Mouse (Mus musculus) neural tube, embryonic 12.5 days (tissue): ENCODE measurements around the gene Mbd3. TPM values are rescaled to one million over a fixed set of nuclear protein-coding genes. Genes with fewer than 3 reads are reported as not detected.

ENCODE experiments used
- ATAC-seq: fragments of 200-750 bp; cut with Nextera tagmentation; 2 replicates; pipeline ENCODE4 v1.8.0; 2017; ENCODE audit warnings: low read depth, mild to moderate bottlenecking, moderate TSS enrichment, moderate library complexity; ENCODE audit not compliant: low FRiP score
- H3K27ac ChIP-seq: fragments of 300-500 bp; sonication (generic); 2 replicates; pipeline ENCODE4 v1.5.1; 2016
- H3K27me3 ChIP-seq: fragments of 300-500 bp; sonication (generic); replicated peaks from 2 replicates; pipeline ENCODE4 v1.6.1; 2016; ENCODE audit warnings: mild to moderate bottlenecking
- H3K36me3 ChIP-seq: fragments of 300-500 bp; sonication (generic); 2 replicates; pipeline ENCODE4 v1.6.1; 2016; ENCODE audit warnings: mild to moderate bottlenecking
- H3K4me1 ChIP-seq: fragments of 300-500 bp; sonication (generic); 2 replicates; pipeline ENCODE4 v1.6.1; 2016
- H3K4me2 ChIP-seq: fragments of 300-500 bp; sonication (generic); replicated peaks from 2 replicates; pipeline ENCODE4 v1.6.1; 2016; ENCODE audit warnings: mild to moderate bottlenecking
- H3K4me3 ChIP-seq: fragments of 300-500 bp; sonication (generic); 2 replicates; pipeline ENCODE4 v1.5.1; 2016
- H3K9ac ChIP-seq: fragments of 300-500 bp; sonication (generic); 2 replicates; pipeline ENCODE4 v1.6.1; 2016; ENCODE audit warnings: mild to moderate bottlenecking
- H3K9me3 ChIP-seq: fragments of 300-500 bp; sonication (generic); 2 replicates; pipeline ENCODE4 v1.6.1; 2016; ENCODE audit warnings: mild to moderate bottlenecking
- WGBS: fragments of 180-500 bp; shearing (Covaris S2); methylation state at CpG from one replicate; pipeline ENCODE4 v1.1.7; 2016; 5-methylcytosine and 5-hydroxymethylcytosine counted together
- polyA plus RNA-seq: library from polyadenylated mRNA; unstranded; fragments of >200 nt; fragmentation: Nextera tagmentation; extraction: Ambion mirVana; gene quantifications from 2 replicates; pipeline ENCODE4 v1.2.1, GENCODE M21; 2016

The Mbd3 gene
- polyA plus RNA-seq, 1 experiment from 2014 or later: 304 TPM

- no peak overlapping the region for H3K4me2 ChIP-seq
- WGBS: 94% methylated on average over 8 of the region's 8 CpGs
- no peak overlapping the region for H3K27ac ChIP-seq
- H3K9ac ChIP-seq: no peak overlapping the region
- no peak overlapping the region for H3K4me3 ChIP-seq
- H3K27me3 ChIP-seq: no peaks in the 10 kb centered on the region
- peaks cover 84% of the 10 kb centered on the region for H3K36me3 ChIP-seq
- ATAC-seq: no peak
- peaks cover 8% of the 10 kb centered on the region; the same call in 1 of the 2 replicates for H3K9me3 ChIP-seq
- peaks cover 30% of the 10 kb centered on the region for H3K4me1 ChIP-seq
Measured at GRCm38 (mm10) chr10:80421208-80421607, 21.9 kb upstream of the Mbd3 start.

- Histone ChIP-seq H3K27ac (no peak overlapping the region), H3K36me3 (peaks cover 84% of the 10 kb centered on the region), H3K9me3 (peaks cover 8% of the 10 kb centered on the region; the same call in 1 of the 2 replicates), H3K4me3 (no peak overlapping the region), H3K4me2 (no peak overlapping the region), H3K27me3 (no peaks in the 10 kb centered on the region), H3K9ac (no peak overlapping the region), H3K4me1 (peaks cover 30% of the 10 kb centered on the region)
- WGBS: 95% methylated on average over 10 of the region's 10 CpGs
- no peak for ATAC-seq
Measured at GRCm38 (mm10) chr10:80420729-80421128, 21.4 kb upstream of the Mbd3 start.

DNA sequence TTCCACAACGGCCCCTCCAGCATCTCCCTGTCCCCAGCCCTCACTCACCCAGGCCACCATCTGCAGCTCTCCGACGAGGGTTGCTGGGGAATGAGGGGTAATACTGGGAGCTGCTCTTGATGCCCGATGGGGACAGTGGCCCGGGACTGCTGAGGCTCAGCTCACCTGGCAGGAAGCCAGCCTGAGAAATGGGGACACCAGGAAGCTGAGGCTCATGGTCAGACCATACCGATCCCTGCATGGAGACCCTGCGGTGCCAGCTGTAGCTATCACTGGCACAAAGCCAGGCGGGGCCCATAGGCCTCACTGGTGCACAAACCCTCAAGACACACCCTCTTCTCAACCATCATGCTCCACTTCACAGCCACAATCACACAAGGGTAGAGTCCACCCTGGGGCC, 20.1 kb upstream of the Mbd3 start:
- Histone ChIP-seq H3K4me1 (peaks cover 30% of the 10 kb centered on the region), H3K27ac (no peak overlapping the region)
- 76% methylated on average over 8 of the region's 8 CpGs for WGBS

DNA sequence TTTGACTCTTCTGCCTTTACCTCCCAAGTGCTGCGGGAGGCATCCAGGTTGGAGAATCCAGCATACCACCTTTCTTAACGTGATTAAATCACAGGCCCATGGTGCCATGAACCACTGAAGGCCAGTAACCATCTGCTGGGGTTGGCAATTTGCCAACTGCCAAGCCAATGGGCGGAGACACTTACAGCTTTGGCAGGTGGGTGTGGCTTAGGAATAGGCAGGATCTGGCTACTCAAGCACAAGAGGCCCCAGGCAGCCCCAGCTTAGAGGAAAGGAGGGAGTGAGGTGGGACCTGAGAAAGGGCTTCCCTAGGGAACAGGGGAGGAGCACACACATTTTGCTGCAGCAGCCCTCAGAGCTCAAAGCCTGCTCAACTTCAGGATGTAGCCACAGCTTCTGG, 19.0 kb upstream of the Mbd3 start:
- Histone ChIP-seq H3K27ac (0 out of 2 replicates have a peak overlapping the region, but pooled peaks have one; percentile 12), H3K36me3 (peaks cover 90% of the 10 kb centered on the region), H3K4me3 (no peak overlapping the region), H3K27me3 (no peaks in the 10 kb centered on the region), H3K9ac (no peak overlapping the region), H3K4me1 (peaks cover 23% of the 10 kb centered on the region), H3K4me2 (no peak overlapping the region), H3K9me3 (no peaks in the 10 kb centered on the region)
- ATAC-seq: peak; percentile 34; the same call in 1 of the 2 replicates
- WGBS: 58% methylated on average over 3 of the region's 3 CpGs

More for the DNA sequence above, 20.1 kb upstream of the Mbd3 start:
- no peaks in the 10 kb centered on the region for H3K27me3 ChIP-seq
- no peak overlapping the region for H3K9ac ChIP-seq
- no peak overlapping the region for H3K4me2 ChIP-seq
- H3K9me3 ChIP-seq: no peaks in the 10 kb centered on the region
- H3K36me3 ChIP-seq: peaks cover 84% of the 10 kb centered on the region
- ATAC-seq: 0 out of 2 replicates have a peak, but pooled peaks have one; percentile 7
- H3K4me3 ChIP-seq: no peak overlapping the region

GRCm38 (mm10) chr10:80417841-80418240, 18.5 kb upstream of the Mbd3 start:
- WGBS: 89% methylated on average over 1 of the region's 1 CpGs
- peaks cover 22% of the 10 kb centered on the region for H3K4me1 ChIP-seq
- no peak overlapping the region for H3K9ac ChIP-seq
- H3K27me3 ChIP-seq: no peaks in the 10 kb centered on the region
- 0 out of 2 replicates have a peak overlapping the region, but pooled peaks have one; percentile 12 for H3K27ac ChIP-seq
- no peaks in the 10 kb centered on the region for H3K9me3 ChIP-seq
- no peak for ATAC-seq
- no peak overlapping the region for H3K4me3 ChIP-seq
- H3K36me3 ChIP-seq: peaks cover 94% of the 10 kb centered on the region
- no peak overlapping the region for H3K4me2 ChIP-seq

DNA sequence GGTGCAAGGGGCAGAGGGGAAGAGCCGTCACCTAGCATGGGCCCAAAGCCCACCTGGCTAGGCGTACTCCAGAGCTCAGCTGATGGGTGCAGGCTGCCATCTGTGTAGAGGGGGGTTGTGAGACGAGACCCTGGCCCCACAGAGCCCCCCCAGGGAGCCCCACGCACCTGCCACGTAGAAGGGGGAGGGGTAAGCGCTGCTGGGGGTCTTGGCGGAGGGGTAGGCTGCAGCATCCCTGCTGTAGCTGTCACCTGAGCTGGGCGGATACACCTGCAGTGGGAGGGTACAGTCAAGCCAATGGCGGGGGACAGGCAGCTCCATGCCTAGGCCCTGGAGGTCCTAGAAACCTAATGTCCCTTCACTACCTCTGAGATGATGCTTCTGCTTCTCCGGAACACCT, 18.0 kb upstream of the Mbd3 start:
- Histone ChIP-seq H3K27ac (0 out of 2 replicates have a peak overlapping the region, but pooled peaks have one; percentile 12), H3K4me1 (peaks cover 22% of the 10 kb centered on the region)
- WGBS: 91% methylated on average over 10 of the region's 10 CpGs

GRCm38 (mm10) chr10:80415566-80415965, 16.2 kb upstream of the Mbd3 start:
- Histone ChIP-seq H3K36me3 (peaks cover 100% of the 10 kb centered on the region), H3K27ac (no peak overlapping the region), H3K4me2 (no peak overlapping the region), H3K27me3 (no peaks in the 10 kb centered on the region), H3K9ac (no peak overlapping the region), H3K4me3 (no peak overlapping the region), H3K9me3 (no peaks in the 10 kb centered on the region), H3K4me1 (peaks cover 22% of the 10 kb centered on the region)
- ATAC-seq: no peak
- WGBS: 92% methylated on average over 7 of the region's 7 CpGs

More for the DNA sequence above, 18.0 kb upstream of the Mbd3 start:
- H3K36me3 ChIP-seq: peaks cover 99% of the 10 kb centered on the region
- no peak overlapping the region for H3K4me3 ChIP-seq
- H3K4me2 ChIP-seq: no peak overlapping the region
- H3K9me3 ChIP-seq: no peaks in the 10 kb centered on the region
- ATAC-seq: no peak
- H3K9ac ChIP-seq: no peak overlapping the region
- no peaks in the 10 kb centered on the region for H3K27me3 ChIP-seq

- Histone ChIP-seq H3K4me1 (peaks cover under 1% of the 10 kb centered on the region; the same call in 1 of the 2 replicates), H3K27me3 (no peaks in the 10 kb centered on the region), H3K9ac (no peak overlapping the region), H3K9me3 (no peaks in the 10 kb centered on the region), H3K27ac (no peak overlapping the region), H3K4me2 (no peak overlapping the region), H3K36me3 (peaks cover 83% of the 10 kb centered on the region), H3K4me3 (no peak overlapping the region)
- peak; percentile 30; the same call in 1 of the 2 replicates for ATAC-seq
- WGBS: 85% methylated on average over 44 of the region's 44 CpGs
Measured at GRCm38 (mm10) chr10:80412656-80413541, 13.5 kb upstream of the Mbd3 start.

GRCm38 (mm10) chr10:80407924-80408323, 8.6 kb upstream of the Mbd3 start:
- Histone ChIP-seq H3K4me3 (no peak overlapping the region), H3K36me3 (peaks cover 49% of the 10 kb centered on the region), H3K9me3 (no peaks in the 10 kb centered on the region), H3K27ac (no peak overlapping the region), H3K4me1 (peaks cover 23% of the 10 kb centered on the region), H3K9ac (no peak overlapping the region), H3K27me3 (no peaks in the 10 kb centered on the region), H3K4me2 (peak overlapping the region; percentile 81)
- no peak for ATAC-seq
- 48% methylated on average over 4 of the region's 4 CpGs for WGBS

- H3K4me2 ChIP-seq: peak within 1 kb of the TSS; percentile 81
- peaks cover 23% of the 10 kb centered on the region for H3K4me1 ChIP-seq
- peak within 1 kb of the TSS; percentile 87 for H3K9ac ChIP-seq
- ATAC-seq: peak; percentile 63
- H3K36me3 ChIP-seq: peaks cover 47% of the 10 kb centered on the region
- WGBS: 2% methylated on average over 27 of the region's 27 CpGs
- H3K27ac ChIP-seq: peak within 1 kb of the TSS; percentile 59
- H3K9me3 ChIP-seq: no peaks in the 10 kb centered on the region
- H3K27me3 ChIP-seq: no peaks in the 10 kb centered on the region
- peak within 1 kb of the TSS; percentile 88 for H3K4me3 ChIP-seq
Measured at GRCm38 (mm10) chr10:80406684-80407501, 7.5 kb upstream of the Mbd3 start, which contains the start of gene Uqcr11. TSS of gene Uqcr11 (minus strand) at chr10:80406830.

- peak overlapping the region; percentile 88 for H3K4me3 ChIP-seq
- peak overlapping the region; percentile 87 for H3K9ac ChIP-seq
- H3K9me3 ChIP-seq: no peaks in the 10 kb centered on the region
- peaks cover 29% of the 10 kb centered on the region for H3K4me1 ChIP-seq
- no peaks in the 10 kb centered on the region for H3K27me3 ChIP-seq
- H3K36me3 ChIP-seq: peaks cover 43% of the 10 kb centered on the region
- no peak for ATAC-seq
- H3K27ac ChIP-seq: no peak overlapping the region
- WGBS: 56% methylated on average over 10 of the region's 10 CpGs
- H3K4me2 ChIP-seq: peak overlapping the region; percentile 81
Measured at GRCm38 (mm10) chr10:80405481-80406173, 6.3 kb upstream of the Mbd3 start.
